Mouse (Mus musculus) gastrocnemius, postnatal 14 days (tissue): ENCODE measurements around the gene Gm10324. TPM values are rescaled to one million over a fixed set of nuclear protein-coding genes. Genes with fewer than 3 reads are reported as not detected.
"Not testable (repeated sequence)": the region's sequence is repeated elsewhere in the genome, so short reads cannot be mapped to it uniquely, and the experiment has no call there.

Source experiments
- DNase-seq: peaks from one replicate; pipeline ENCODE4 v3.0.0; 2021; ENCODE audit warnings: mixed read lengths
- intact Hi-C: fragments of 180-260 bp; cut with DNase I; formaldehyde crosslinking; loops from one replicate; pipeline ENCODE4 v1.15.1; 2025; ENCODE audit warnings: low total_unique reads
- long read RNA-seq, 2 experiments: library from polyadenylated mRNA; stranded (forward); transcript quantifications; one replicate each; pipeline ENCODE4 v2.0.0; 2021
- total RNA-seq, 2 experiments: library from RNA; stranded (reverse); gene quantifications; 2 replicates each; pipeline ENCODE4 v1.2.3; 2021

The Gm10324 gene
- total RNA-seq, result not detected
- long read RNA-seq, experiment 1, result 0 reads
- long read RNA-seq, experiment 2, result 0 reads

GRCm38 (mm10) chr13:66119247-66119646 is at the start of gene Gm10324:
TSS of gene Gm10324 (plus strand) at chr13:66119547.
- intact Hi-C loops, DNase-seq: not testable (repeated sequence)

Other genes starting within 250 kb of the Gm10324 start
- gene Gm10772, start 108.0 kb downstream of the Gm10324 start, total RNA-seq, result not detected